Mouse (Mus musculus) frontal cortex, adult (tissue): Measurements from ENCODE around the gene Ccdc62.

Experiments used
- ATAC-seq: cut with Nextera tagmentation; 2 replicates; pipeline ENCODE4 v1.9.2; 2017; ENCODE audit warnings: mild to moderate bottlenecking, moderate library complexity, mixed read lengths; ENCODE audit not compliant: low TSS enrichment

The Ccdc62 gene

DNA sequence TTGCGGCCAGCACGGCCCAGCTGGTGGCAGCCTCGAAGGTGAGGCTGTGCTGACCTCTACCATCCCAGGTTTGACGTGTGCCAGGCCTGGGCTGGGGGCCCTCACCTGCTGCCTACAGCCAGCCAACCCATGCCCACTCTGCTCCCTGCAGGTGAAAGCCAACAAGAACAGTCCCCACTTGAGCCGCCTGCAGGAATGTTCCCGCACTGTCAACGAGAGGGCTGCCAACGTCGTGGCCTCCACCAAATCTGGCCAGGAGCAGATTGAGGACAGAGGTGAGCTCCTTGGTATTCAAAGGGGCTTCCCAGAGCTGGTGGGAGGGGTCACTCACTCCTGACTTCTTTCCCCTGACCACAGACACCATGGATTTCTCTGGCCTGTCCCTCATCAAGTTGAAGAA lies 70.8 kb downstream of the Ccdc62 start:
- no peak for ATAC-seq

DNA sequence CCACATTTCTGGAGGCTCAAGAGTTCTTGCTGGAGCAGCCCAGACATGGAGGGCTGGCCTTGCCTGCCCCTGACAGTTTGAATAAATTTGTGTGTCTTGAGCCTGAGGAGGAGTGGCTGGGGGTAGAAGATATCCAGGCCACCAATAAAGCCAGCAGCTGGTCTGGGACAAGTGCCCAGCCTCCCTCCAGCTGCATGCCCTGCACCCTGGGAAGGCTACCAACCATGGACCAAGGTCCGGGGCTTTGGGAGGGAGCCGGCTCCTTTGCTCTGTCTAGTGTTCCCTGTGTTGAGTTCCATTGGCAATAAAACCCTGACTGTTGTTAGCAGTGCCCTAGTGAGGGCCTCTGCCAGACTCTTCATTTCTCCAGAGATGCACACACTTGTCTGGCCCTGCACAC lies 72.4 kb downstream of the Ccdc62 start:
- ATAC-seq: 0 out of 2 replicates have a peak, but pooled peaks have one; percentile 8

DNA sequence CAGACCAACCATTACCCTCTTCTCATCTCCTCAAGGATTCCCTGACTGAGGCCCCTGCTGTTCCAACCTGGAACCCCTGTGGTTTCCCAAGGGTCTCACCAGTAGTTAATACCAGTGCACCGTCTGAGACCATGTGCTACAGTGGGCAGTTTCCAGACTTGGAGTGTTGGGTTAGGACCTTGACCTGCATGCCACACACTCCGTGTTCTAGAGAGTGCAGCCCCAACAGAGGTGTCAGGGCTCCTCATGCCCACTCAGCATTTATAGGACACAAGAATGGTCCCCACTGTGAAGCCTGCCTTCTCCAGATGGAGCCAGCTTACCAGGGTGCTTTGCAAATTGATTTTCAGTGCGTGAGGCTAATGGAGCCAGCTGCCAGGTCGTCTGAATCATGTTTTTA lies 72.9 kb downstream of the Ccdc62 start:
- no peak for ATAC-seq

DNA sequence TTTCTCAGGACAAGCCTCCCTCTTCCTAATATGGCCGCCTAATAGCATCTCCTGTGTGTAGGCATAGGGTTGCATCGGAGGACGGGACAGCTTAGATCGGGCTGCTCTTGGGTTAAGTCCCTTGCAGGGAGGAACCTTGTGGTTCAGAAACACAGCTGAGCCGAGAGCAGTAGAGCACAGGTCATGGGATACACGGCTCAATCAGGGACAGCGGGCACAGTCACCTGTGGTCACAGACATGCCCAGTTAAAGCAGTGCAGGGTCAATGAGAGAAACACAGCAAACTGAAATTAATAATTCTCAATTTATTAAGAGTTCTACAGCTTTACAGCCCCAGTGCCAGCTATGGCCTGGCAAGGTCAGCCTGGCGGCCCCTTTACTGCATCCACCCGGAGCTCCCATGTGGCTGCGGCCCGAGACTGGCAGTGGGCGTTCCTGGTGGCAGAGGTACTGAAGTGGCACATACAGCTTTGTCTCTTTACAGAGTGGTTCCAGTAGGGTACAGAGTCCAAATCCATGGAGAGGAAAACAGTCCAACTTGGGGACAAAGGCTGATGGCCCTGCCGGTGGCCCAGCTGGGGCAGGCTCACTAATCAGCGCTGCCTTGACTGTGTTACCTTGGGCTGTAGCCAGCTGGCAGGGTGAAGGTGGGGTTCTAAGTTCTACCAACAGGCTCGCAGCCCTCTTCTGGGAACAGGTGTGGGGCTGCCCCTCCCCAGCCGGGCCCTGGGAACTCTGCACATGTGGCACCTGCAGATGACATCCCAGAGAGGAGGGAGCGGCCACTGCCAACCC lies 74.1 kb downstream of the Ccdc62 start:
- no peak for ATAC-seq

DNA sequence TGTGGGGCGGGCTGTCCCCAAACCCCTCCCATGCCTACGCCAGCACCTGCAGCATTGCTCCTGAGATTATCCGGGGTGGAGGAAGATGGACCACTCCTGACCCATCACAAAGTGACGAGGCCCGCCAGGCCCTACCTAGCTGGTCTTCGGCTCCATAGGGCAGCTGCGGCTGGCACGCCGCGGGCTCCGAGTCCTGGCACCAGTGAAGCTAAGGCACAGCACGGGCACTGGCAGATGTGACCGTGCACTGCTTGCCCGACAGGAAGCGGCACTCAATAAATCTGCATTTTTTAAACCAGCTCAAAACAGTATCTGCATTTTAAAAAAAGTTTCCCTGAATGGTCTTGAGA lies 74.6 kb downstream of the Ccdc62 start:
- no peak for ATAC-seq

DNA sequence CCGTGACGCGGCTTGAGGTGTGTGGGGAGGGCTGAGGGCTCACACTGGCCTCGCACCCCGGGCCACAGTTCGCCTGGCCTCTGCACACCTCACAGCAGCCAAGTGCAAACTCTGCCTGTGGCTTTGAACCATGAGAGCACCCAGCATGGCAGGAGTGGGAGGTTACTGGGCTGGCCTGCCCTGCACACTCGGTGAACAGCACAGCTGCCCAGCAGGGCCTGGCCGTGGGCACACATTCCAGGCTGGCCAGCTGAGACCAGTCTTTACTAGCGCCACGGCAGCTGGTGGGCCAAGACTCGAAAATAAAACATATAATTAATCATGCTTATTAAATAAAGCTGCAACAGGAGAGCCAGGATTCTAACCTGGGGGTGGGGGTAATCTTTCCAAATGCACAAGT lies 75.1 kb downstream of the Ccdc62 start:
- no peak for ATAC-seq

- ATAC-seq: no peak
Observed at GRCm38 (mm10) chr5:124006082-124006873, 75.8 kb downstream of the Ccdc62 start.

- no peak for ATAC-seq
Observed at GRCm38 (mm10) chr5:124006891-124007491, 76.5 kb downstream of the Ccdc62 start.

DNA sequence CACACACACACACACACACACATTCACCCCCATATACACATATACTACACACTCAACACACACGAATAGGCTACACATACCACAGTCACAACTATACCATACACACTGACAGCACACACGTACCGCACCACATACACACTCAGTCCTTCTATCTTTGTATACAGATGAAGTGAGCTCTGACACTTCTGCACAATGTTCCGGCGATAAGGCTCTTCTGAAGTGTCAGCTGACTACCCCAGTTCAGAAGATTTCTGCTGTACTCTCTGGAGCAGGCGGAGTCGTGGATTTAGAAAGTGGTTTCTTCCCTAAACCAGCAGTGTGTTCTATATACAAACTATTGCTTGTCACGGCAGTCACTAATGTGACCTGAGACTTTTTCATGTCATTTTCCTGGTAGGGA lies 79.6 kb downstream of the Ccdc62 start:
- ATAC-seq: no peak

DNA sequence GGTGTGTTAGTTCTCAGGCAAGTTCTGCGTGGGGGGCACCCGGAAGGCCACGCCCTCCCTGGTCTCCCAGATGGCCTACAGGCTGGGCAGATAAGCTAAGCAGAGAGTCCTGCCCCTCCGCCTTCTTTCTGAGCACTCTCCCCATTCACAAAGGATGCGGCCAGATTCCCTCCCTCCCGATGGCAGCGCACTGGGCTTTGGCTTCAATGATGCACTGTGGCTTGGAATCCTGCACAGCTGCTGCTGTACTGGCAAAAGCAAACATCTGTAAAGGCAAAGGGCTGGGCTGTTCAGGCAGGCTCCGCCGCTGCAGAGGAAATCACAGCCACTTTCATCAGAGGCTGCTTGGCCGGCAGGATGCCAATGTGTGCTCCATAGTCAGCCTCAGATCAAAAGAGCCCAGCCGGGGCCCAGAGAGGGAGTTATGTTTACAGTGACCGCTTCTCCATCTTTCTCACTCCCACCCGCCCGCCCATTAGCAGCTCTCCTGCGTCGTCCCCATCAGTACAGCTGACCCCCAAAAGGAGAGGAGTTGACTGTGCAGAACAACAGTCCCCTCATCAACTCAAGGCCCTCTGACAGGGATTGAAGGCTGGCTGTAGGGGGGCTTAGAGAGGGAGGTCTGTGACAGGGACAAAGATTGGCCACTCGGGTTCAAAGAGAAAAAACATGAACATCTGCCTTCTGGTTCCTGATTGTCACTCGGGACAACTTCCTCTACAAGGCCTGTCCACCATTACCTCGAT lies 80.6 kb downstream of the Ccdc62 start:
- ATAC-seq: no peak

- ATAC-seq: no peak
Observed at GRCm38 (mm10) chr5:124011927-124012326, 81.4 kb downstream of the Ccdc62 start.

GRCm38 (mm10) chr5:124012885-124013284 lies 82.4 kb downstream of the Ccdc62 start:
- ATAC-seq: no peak

DNA sequence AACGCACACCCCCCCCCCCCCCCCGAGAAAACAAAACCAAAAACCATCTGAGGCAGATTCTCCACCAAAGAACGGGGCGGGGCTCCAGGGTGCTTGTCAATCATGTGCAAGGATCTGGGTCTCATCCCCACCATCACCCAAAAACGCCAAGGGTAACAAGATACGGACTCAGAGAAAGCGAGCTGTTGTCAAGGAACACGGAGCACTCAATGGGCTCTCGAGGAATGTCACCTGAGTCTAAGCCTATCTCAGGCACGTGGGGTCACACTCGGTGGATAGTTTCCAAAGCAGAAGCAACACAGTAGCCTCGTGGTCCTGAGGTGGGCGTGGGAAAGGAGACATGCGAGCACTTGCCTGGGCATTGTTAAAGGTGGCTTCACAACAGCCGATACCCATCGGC lies 83.3 kb downstream of the Ccdc62 start:
- ATAC-seq: no peak

DNA sequence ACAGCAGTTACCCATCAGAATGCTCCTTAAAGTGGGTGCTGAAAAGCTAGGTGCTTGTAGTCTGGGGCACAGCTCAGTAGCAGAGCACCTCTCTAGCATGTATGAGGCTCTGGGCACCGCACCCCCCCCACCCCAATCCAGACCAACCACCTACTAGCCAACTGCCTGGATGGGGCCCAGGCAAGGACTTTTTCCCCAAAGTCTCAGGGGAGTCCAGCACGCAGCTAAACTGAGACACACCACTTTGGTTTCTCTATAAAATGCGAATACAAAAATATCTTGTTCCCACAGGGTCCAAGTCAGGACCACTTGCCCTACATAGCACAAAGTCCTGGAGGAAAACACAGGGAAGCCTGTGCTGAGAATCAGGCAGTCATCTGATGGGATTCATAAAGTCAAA lies 83.7 kb downstream of the Ccdc62 start:
- no peak for ATAC-seq

DNA sequence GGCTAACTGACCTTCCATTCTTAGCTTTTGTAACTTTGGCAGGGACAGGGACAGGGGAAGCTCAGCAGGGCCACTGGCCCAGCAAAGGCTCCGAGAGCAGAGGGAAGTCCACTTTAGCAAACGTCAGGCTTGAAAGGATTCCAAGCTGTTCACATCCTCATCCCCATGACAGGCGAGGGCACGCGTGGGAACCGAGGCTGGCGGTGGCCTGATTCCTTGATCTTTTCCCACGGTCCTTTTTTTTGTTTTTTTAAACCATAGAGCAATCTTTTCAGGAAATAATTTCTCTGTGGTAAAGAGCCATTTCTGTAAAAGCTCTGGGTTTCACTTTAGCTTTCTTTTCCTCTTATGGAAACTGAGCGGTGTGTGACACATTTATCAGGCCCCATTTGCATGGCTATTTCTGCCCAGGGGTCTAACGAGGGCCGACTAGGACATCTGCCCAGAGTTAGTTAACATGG lies 84.3 kb downstream of the Ccdc62 start:
- no peak for ATAC-seq

DNA sequence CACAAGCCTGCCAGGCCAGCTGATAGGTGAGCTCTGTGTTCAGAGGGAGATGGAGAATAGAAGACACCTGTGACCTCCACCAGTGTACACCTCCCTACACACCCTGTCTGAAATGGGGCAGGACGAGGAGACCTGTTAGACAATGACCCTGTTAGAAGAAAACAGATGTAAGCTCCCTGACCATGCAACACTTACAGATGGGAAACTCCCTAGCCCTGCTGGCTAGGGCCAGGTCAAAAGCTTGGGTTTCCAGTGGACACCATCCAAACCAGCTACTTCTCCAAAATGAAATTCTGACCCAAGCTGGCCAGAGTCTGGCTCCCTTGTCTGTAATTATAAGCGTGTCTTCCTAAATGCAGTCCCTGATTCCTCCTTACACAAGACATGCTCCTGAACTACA lies 85.2 kb downstream of the Ccdc62 start:
- no peak for ATAC-seq

DNA sequence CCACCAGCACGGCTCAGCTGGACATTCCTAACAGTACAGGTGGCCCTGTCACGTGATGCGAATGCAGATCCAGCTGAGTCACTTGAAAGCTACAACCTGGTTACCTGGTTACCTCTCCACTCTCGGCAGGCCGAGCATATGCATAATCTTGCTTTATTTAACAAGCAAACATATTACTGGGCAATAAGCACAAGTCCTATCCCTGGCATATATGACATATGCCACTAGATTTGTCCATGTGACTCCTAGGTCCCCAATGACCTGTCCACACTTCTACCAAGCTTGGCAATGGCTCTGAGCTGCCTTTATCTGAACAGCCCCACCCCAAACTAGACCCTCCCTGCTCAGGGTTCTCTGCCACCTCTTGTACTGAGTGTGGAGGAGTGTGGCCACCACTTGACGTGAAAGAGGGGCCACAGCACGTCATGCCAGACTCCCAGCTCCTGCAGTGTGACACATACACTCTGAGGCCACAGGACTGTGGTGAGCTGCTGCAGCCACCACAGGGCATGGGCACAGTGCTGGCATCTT lies 85.9 kb downstream of the Ccdc62 start:
- no peak for ATAC-seq

GRCm38 (mm10) chr5:124017941-124018340 lies 87.5 kb downstream of the Ccdc62 start:
- ATAC-seq: no peak

DNA sequence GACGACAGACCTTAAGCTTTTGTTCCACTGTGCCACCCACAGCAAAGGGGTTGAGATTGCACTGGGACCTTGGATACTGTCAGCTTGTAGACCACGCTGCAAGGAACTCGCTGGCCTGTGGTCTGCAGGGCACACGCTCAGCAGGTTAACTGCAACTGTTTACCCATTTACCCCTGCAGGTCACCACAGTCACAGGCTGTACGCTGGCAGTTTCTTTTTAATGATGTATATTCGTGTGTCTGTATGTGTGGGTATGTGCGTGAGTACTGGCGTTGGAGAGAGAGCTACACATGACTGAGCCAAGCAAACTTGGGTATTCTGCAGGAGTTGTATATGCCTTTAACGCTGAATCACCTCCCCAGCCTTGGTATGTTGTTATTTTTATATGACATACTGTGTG lies 88.2 kb downstream of the Ccdc62 start:
- peak; percentile 45 for ATAC-seq
